Mouse (Mus musculus): ENCODE results near the gene Ppil6. TPM values are rescaled to one million over a fixed set of nuclear protein-coding genes. Genes with fewer than 3 reads are reported as not detected.

The Ppil6 gene
- polyA plus RNA-seq, 1 experiment from 2014 or later, result not detected

GRCm38 (mm10) chr10:41546396-41547165, 56.3 kb downstream of the Ppil6 start:
- Histone ChIP-seq H3K27ac (ENCODE audit: low read length) (no peak overlapping the region), H3K4me2 (ENCODE audit: low read depth, low read length) (no peak overlapping the region), H3K4me1 (ENCODE audit: control insufficient read depth, low read depth, low read length) (peaks cover 3% of the 10 kb centered on the region; the same call in 1 of the 2 replicates), H3K4me3 (ENCODE audit: low read depth, low read length) (no peak overlapping the region), H3K9me3 (replicated peaks; ENCODE audit: control insufficient read depth, low read length) (peaks cover 4% of the 10 kb centered on the region; the same call in 1 of the 2 replicates), H3K36me3 (ENCODE audit: control insufficient read depth, insufficient read depth) (no peaks in the 10 kb centered on the region), H3K27me3 (ENCODE audit: control insufficient read depth, insufficient read depth, low read depth, low read length) (no peaks in the 10 kb centered on the region), H3K9ac (ENCODE audit: low read depth, low read length) (no peak overlapping the region)
- 62% methylated on average over 13 of the region's 13 CpGs for WGBS (ENCODE audit: insufficient replicate concordance)
- no peak for ATAC-seq (ENCODE audit: low read depth)

GRCm38 (mm10) chr10:41550711-41551110, 60.5 kb downstream of the Ppil6 start:
- 65% methylated on average over 7 of the region's 7 CpGs for WGBS (ENCODE audit: insufficient replicate concordance)
- Histone ChIP-seq H3K9ac (ENCODE audit: low read depth, low read length) (no peak overlapping the region), H3K9me3 (replicated peaks; ENCODE audit: control insufficient read depth, low read length) (peaks cover 4% of the 10 kb centered on the region; the same call in 1 of the 2 replicates), H3K36me3 (ENCODE audit: control insufficient read depth, insufficient read depth) (no peaks in the 10 kb centered on the region), H3K4me3 (ENCODE audit: low read depth, low read length) (no peak overlapping the region), H3K4me2 (ENCODE audit: low read depth, low read length) (no peak overlapping the region), H3K27ac (ENCODE audit: low read length) (no peak overlapping the region), H3K4me1 (ENCODE audit: control insufficient read depth, low read depth, low read length) (peaks cover 2% of the 10 kb centered on the region; the same call in 1 of the 2 replicates), H3K27me3 (ENCODE audit: control insufficient read depth, insufficient read depth, low read depth, low read length) (no peaks in the 10 kb centered on the region)
- no peak for ATAC-seq (ENCODE audit: low read depth)

GRCm38 (mm10) chr10:41552319-41552718, 62.1 kb downstream of the Ppil6 start:
- H3K27me3 ChIP-seq (ENCODE audit: control insufficient read depth, insufficient read depth, low read depth, low read length), result no peaks in the 10 kb centered on the region
- H3K4me2 ChIP-seq (ENCODE audit: low read depth, low read length), result no peak overlapping the region
- H3K4me3 ChIP-seq (ENCODE audit: low read depth, low read length), result no peak overlapping the region
- peaks cover 4% of the 10 kb centered on the region; the same call in 1 of the 2 replicates for H3K9me3 ChIP-seq (replicated peaks; ENCODE audit: control insufficient read depth, low read length)
- no peak overlapping the region for H3K9ac ChIP-seq (ENCODE audit: low read depth, low read length)
- no peak for ATAC-seq (ENCODE audit: low read depth)
- H3K36me3 ChIP-seq (ENCODE audit: control insufficient read depth, insufficient read depth), result no peaks in the 10 kb centered on the region
- no peak overlapping the region for H3K27ac ChIP-seq (ENCODE audit: low read length)
- peaks cover 2% of the 10 kb centered on the region; the same call in 1 of the 2 replicates for H3K4me1 ChIP-seq (ENCODE audit: control insufficient read depth, low read depth, low read length)
- WGBS (ENCODE audit: insufficient replicate concordance), result 22% methylated on average over 3 of the region's 3 CpGs

GRCm38 (mm10) chr10:41552847-41553589, 62.8 kb downstream of the Ppil6 start:
- Histone ChIP-seq H3K27ac (ENCODE audit: low read length) (no peak overlapping the region), H3K27me3 (ENCODE audit: control insufficient read depth, insufficient read depth, low read depth, low read length) (no peaks in the 10 kb centered on the region), H3K9ac (ENCODE audit: low read depth, low read length) (no peak overlapping the region), H3K4me2 (ENCODE audit: low read depth, low read length) (no peak overlapping the region), H3K4me1 (ENCODE audit: control insufficient read depth, low read depth, low read length) (peaks cover 2% of the 10 kb centered on the region; the same call in 1 of the 2 replicates), H3K36me3 (ENCODE audit: control insufficient read depth, insufficient read depth) (no peaks in the 10 kb centered on the region), H3K4me3 (ENCODE audit: low read depth, low read length) (no peak overlapping the region), H3K9me3 (replicated peaks; ENCODE audit: control insufficient read depth, low read length) (peaks cover 4% of the 10 kb centered on the region; the same call in 1 of the 2 replicates)
- 61% methylated on average over 14 of the region's 14 CpGs for WGBS (ENCODE audit: insufficient replicate concordance)
- no peak for ATAC-seq (ENCODE audit: low read depth)

GRCm38 (mm10) chr10:41553711-41554110, 63.5 kb downstream of the Ppil6 start:
- no peak overlapping the region for H3K9ac ChIP-seq (ENCODE audit: low read depth, low read length)

GRCm38 (mm10) chr10:41555081-41555480, 64.8 kb downstream of the Ppil6 start:
- Histone ChIP-seq H3K9me3 (replicated peaks; ENCODE audit: control insufficient read depth, low read length) (no peaks in the 10 kb centered on the region; the same call in 1 of the 2 replicates), H3K27ac (ENCODE audit: low read length) (no peak overlapping the region), H3K4me2 (ENCODE audit: low read depth, low read length) (no peak overlapping the region), H3K4me1 (ENCODE audit: control insufficient read depth, low read depth, low read length) (peaks cover 2% of the 10 kb centered on the region; the same call in 1 of the 2 replicates), H3K27me3 (ENCODE audit: control insufficient read depth, insufficient read depth, low read depth, low read length) (no peaks in the 10 kb centered on the region), H3K36me3 (ENCODE audit: control insufficient read depth, insufficient read depth) (no peaks in the 10 kb centered on the region), H3K4me3 (ENCODE audit: low read depth, low read length) (no peak overlapping the region), H3K9ac (ENCODE audit: low read depth, low read length) (no peak overlapping the region)
- ATAC-seq (ENCODE audit: low read depth), result no peak
- 60% methylated on average over 3 of the region's 3 CpGs for WGBS (ENCODE audit: insufficient replicate concordance)

More at GRCm38 (mm10) chr10:41553711-41554110, 63.5 kb downstream of the Ppil6 start:
- no peaks in the 10 kb centered on the region for H3K27me3 ChIP-seq (ENCODE audit: control insufficient read depth, insufficient read depth, low read depth, low read length)
- H3K4me3 ChIP-seq (ENCODE audit: low read depth, low read length), result no peak overlapping the region
- WGBS (ENCODE audit: insufficient replicate concordance), result 50% methylated on average over 4 of the region's 4 CpGs
- peaks cover 4% of the 10 kb centered on the region; the same call in 1 of the 2 replicates for H3K9me3 ChIP-seq (replicated peaks; ENCODE audit: control insufficient read depth, low read length)
- no peak overlapping the region for H3K27ac ChIP-seq (ENCODE audit: low read length)
- H3K4me2 ChIP-seq (ENCODE audit: low read depth, low read length), result no peak overlapping the region
- peaks cover 2% of the 10 kb centered on the region; the same call in 1 of the 2 replicates for H3K4me1 ChIP-seq (ENCODE audit: control insufficient read depth, low read depth, low read length)
- no peaks in the 10 kb centered on the region for H3K36me3 ChIP-seq (ENCODE audit: control insufficient read depth, insufficient read depth)
- ATAC-seq (ENCODE audit: low read depth), result no peak

- Histone ChIP-seq H3K9me3 (replicated peaks; ENCODE audit: control insufficient read depth, low read length) (no peaks in the 10 kb centered on the region; the same call in 1 of the 2 replicates), H3K27me3 (ENCODE audit: control insufficient read depth, insufficient read depth, low read depth, low read length) (no peaks in the 10 kb centered on the region), H3K27ac (ENCODE audit: low read length) (no peak overlapping the region), H3K9ac (ENCODE audit: low read depth, low read length) (no peak overlapping the region), H3K4me3 (ENCODE audit: low read depth, low read length) (no peak overlapping the region), H3K4me1 (ENCODE audit: control insufficient read depth, low read depth, low read length) (no peaks in the 10 kb centered on the region), H3K4me2 (ENCODE audit: low read depth, low read length) (no peak overlapping the region), H3K36me3 (ENCODE audit: control insufficient read depth, insufficient read depth) (no peaks in the 10 kb centered on the region)
- no peak for ATAC-seq (ENCODE audit: low read depth)
- 68% methylated on average over 1 of the region's 1 CpGs for WGBS (ENCODE audit: insufficient replicate concordance)
Measured at GRCm38 (mm10) chr10:41558401-41558800, 68.2 kb downstream of the Ppil6 start.

GRCm38 (mm10) chr10:41561701-41562395, 71.6 kb downstream of the Ppil6 start:
- no peak for ATAC-seq (ENCODE audit: low read depth)
- Histone ChIP-seq H3K27ac (ENCODE audit: low read length) (no peak overlapping the region), H3K4me1 (ENCODE audit: control insufficient read depth, low read depth, low read length) (no peaks in the 10 kb centered on the region), H3K9ac (ENCODE audit: low read depth, low read length) (no peak overlapping the region), H3K4me2 (ENCODE audit: low read depth, low read length) (no peak overlapping the region), H3K36me3 (ENCODE audit: control insufficient read depth, insufficient read depth) (no peaks in the 10 kb centered on the region), H3K9me3 (replicated peaks; ENCODE audit: control insufficient read depth, low read length) (no peaks in the 10 kb centered on the region; the same call in 1 of the 2 replicates), H3K4me3 (ENCODE audit: low read depth, low read length) (no peak overlapping the region), H3K27me3 (ENCODE audit: control insufficient read depth, insufficient read depth, low read depth, low read length) (no peaks in the 10 kb centered on the region)
- 71% methylated on average over 10 of the region's 10 CpGs for WGBS (ENCODE audit: insufficient replicate concordance)
